Mouse (Mus musculus): ENCODE data around the gene Cabp1. TPM values are rescaled to one million over a fixed set of nuclear protein-coding genes. Genes with fewer than 3 reads are reported as not detected.

Cabp1 gene
- polyA plus RNA-seq, 1 experiment = not detected

- WGBS = 90% methylated on average over 22 of the region's 22 CpGs
- Histone ChIP-seq H3K27ac (ENCODE audit: control insufficient read depth, insufficient read depth, low read depth, low read length, poor library complexity) (no peak overlapping the region), H3K4me3 (replicated peaks; ENCODE audit: control insufficient read depth, low read depth, low read length) (no peak overlapping the region), H3K4me1 (ENCODE audit: control insufficient read depth, insufficient read depth, low read length) (peaks cover under 1% of the 10 kb centered on the region; the same call in 1 of the 2 replicates)
- TF ChIP-seq CTCF (IDR thresholded peaks at IDR 0.05; ENCODE audit: control insufficient read depth, insufficient read depth, low read length) = no peak
- TF ChIP-seq POLR2A (IDR thresholded peaks at IDR 0.05; ENCODE audit: borderline replicate concordance, control insufficient read depth, low read depth, low read length) = 0 out of 2 replicates have a peak, but pooled peaks have one; percentile 6
These were observed 66.6 kb downstream of the Cabp1 start for GRCm38 (mm10) chr5:115127421-115128179.

- WGBS = 84% methylated on average over 28 of the region's 28 CpGs
- Histone ChIP-seq H3K4me1 (ENCODE audit: control insufficient read depth, insufficient read depth, low read length) (no peaks in the 10 kb centered on the region; the same call in 1 of the 2 replicates), H3K27ac (ENCODE audit: control insufficient read depth, insufficient read depth, low read depth, low read length, poor library complexity) (no peak overlapping the region), H3K4me3 (replicated peaks; ENCODE audit: control insufficient read depth, low read depth, low read length) (no peak overlapping the region)
- TF ChIP-seq CTCF (IDR thresholded peaks at IDR 0.05; ENCODE audit: control insufficient read depth, insufficient read depth, low read length) (no peak), POLR2A (IDR thresholded peaks at IDR 0.05; ENCODE audit: borderline replicate concordance, control insufficient read depth, low read depth, low read length) (no peak)
These were observed 67.4 kb downstream of the Cabp1 start for GRCm38 (mm10) chr5:115126578-115127312.

GRCm38 (mm10) chr5:115125211-115125871, 68.8 kb downstream of the Cabp1 start:
- TF ChIP-seq CTCF (IDR thresholded peaks at IDR 0.05; ENCODE audit: control insufficient read depth, insufficient read depth, low read length) = peak; percentile 99
- no peak for TF ChIP-seq POLR2A (IDR thresholded peaks at IDR 0.05; ENCODE audit: borderline replicate concordance, control insufficient read depth, low read depth, low read length)
- Histone ChIP-seq H3K27ac (ENCODE audit: control insufficient read depth, insufficient read depth, low read depth, low read length, poor library complexity) (no peak overlapping the region), H3K4me1 (ENCODE audit: control insufficient read depth, insufficient read depth, low read length) (no peaks in the 10 kb centered on the region), H3K4me3 (replicated peaks; ENCODE audit: control insufficient read depth, low read depth, low read length) (no peak overlapping the region)
- WGBS = 33% methylated on average over 24 of the region's 24 CpGs

- H3K4me3 ChIP-seq (replicated peaks; ENCODE audit: control insufficient read depth, low read depth, low read length) = no peak overlapping the region
- TF ChIP-seq POLR2A (IDR thresholded peaks at IDR 0.05; ENCODE audit: borderline replicate concordance, control insufficient read depth, low read depth, low read length) (no peak), CTCF (IDR thresholded peaks at IDR 0.05; ENCODE audit: control insufficient read depth, insufficient read depth, low read length) (no peak)
- no peak overlapping the region for H3K27ac ChIP-seq (ENCODE audit: control insufficient read depth, insufficient read depth, low read depth, low read length, poor library complexity)
- 86% methylated on average over 6 of the region's 6 CpGs for WGBS
- H3K4me1 ChIP-seq (ENCODE audit: control insufficient read depth, insufficient read depth, low read length) = no peaks in the 10 kb centered on the region
These were observed 69.5 kb downstream of the Cabp1 start for GRCm38 (mm10) chr5:115124690-115125089.

- WGBS = 87% methylated on average over 5 of the region's 5 CpGs
- H3K4me1 ChIP-seq (ENCODE audit: control insufficient read depth, insufficient read depth, low read length) = peaks cover 1% of the 10 kb centered on the region; the same call in 1 of the 2 replicates
- H3K4me3 ChIP-seq (replicated peaks; ENCODE audit: control insufficient read depth, low read depth, low read length) = no peak overlapping the region
- TF ChIP-seq POLR2A (IDR thresholded peaks at IDR 0.05; ENCODE audit: borderline replicate concordance, control insufficient read depth, low read depth, low read length) = no peak
- TF ChIP-seq CTCF (IDR thresholded peaks at IDR 0.05; ENCODE audit: control insufficient read depth, insufficient read depth, low read length) = no peak
- no peak overlapping the region for H3K27ac ChIP-seq (ENCODE audit: control insufficient read depth, insufficient read depth, low read depth, low read length, poor library complexity)
These were observed 73.2 kb downstream of the Cabp1 start for GRCm38 (mm10) chr5:115120978-115121377.

GRCm38 (mm10) chr5:115118961-115119570, 75.1 kb downstream of the Cabp1 start, which contains the start of gene Acads:
TSS of gene Acads (minus strand) at chr5:115119346.
- WGBS = under 1% methylated on average over 39 of the region's 39 CpGs

More at GRCm38 (mm10) chr5:115118961-115119570, 75.1 kb downstream of the Cabp1 start, which contains the start of gene Acads:
- TF ChIP-seq CTCF (IDR thresholded peaks at IDR 0.05; ENCODE audit: control insufficient read depth, insufficient read depth, low read length) (no peak), POLR2A (IDR thresholded peaks at IDR 0.05; ENCODE audit: borderline replicate concordance, control insufficient read depth, low read depth, low read length) (peak; percentile 55; the same call in 1 of the 2 replicates)
- Histone ChIP-seq H3K4me1 (ENCODE audit: control insufficient read depth, insufficient read depth, low read length) (peaks cover 1% of the 10 kb centered on the region; the same call in 1 of the 2 replicates), H3K27ac (ENCODE audit: control insufficient read depth, insufficient read depth, low read depth, low read length, poor library complexity) (peak within 1 kb of the TSS; percentile 56; the same call in 1 of the 2 replicates), H3K4me3 (replicated peaks; ENCODE audit: control insufficient read depth, low read depth, low read length) (peak within 1 kb of the TSS; percentile 85)

Other genes with a start within 250 kb of the Cabp1 start
- gene Hnf1a, start 223.3 kb downstream of the Cabp1 start, polyA plus RNA-seq (2011; ENCODE audit: insufficient read depth, insufficient read length, low replicate concordance, missing spikeins) = not detected in 2 replicates
- 33.9 and 44.8 TPM in 2 replicates for gene Sppl3, start 183.2 kb downstream of the Cabp1 start, polyA plus RNA-seq (2011; ENCODE audit: insufficient read depth, insufficient read length, low replicate concordance, missing spikeins)
- gene Gm10401, start 96.1 kb downstream of the Cabp1 start, polyA plus RNA-seq (2011; ENCODE audit: insufficient read depth, insufficient read length, low replicate concordance, missing spikeins) = not detected in 2 replicates
- gene Acads, start 75.0 kb downstream of the Cabp1 start, polyA plus RNA-seq (2011; ENCODE audit: insufficient read depth, insufficient read length, low replicate concordance, missing spikeins) = 12.0 and 23.7 TPM in 2 replicates
- 3.7 and 7.8 TPM in 2 replicates for gene Unc119b, start 59.4 kb downstream of the Cabp1 start, polyA plus RNA-seq (2011; ENCODE audit: insufficient read depth, insufficient read length, low replicate concordance, missing spikeins)
- 25.2 and 56.9 TPM in 2 replicates for gene Mlec, start 36.2 kb downstream of the Cabp1 start, polyA plus RNA-seq (2011; ENCODE audit: insufficient read depth, insufficient read length, low replicate concordance, missing spikeins)
- gene Pop5, start 41.5 kb upstream of the Cabp1 start, polyA plus RNA-seq (2011; ENCODE audit: insufficient read depth, insufficient read length, low replicate concordance, missing spikeins) = 67.1 and 96.1 TPM in 2 replicates
- 165 and 203 TPM in 2 replicates for gene Rnf10, start 78.5 kb upstream of the Cabp1 start, polyA plus RNA-seq (2011; ENCODE audit: insufficient read depth, insufficient read length, low replicate concordance, missing spikeins)
- gene Coq5, start 85.3 kb upstream of the Cabp1 start, polyA plus RNA-seq (2011; ENCODE audit: insufficient read depth, insufficient read length, low replicate concordance, missing spikeins) = 24.4 and 32.9 TPM in 2 replicates
- 139 and 177 TPM in 2 replicates for gene Dynll1, start 106.6 kb upstream of the Cabp1 start, polyA plus RNA-seq (2011; ENCODE audit: insufficient read depth, insufficient read length, low replicate concordance, missing spikeins)
- gene Srsf9, start 132.8 kb upstream of the Cabp1 start, polyA plus RNA-seq (2011; ENCODE audit: insufficient read depth, insufficient read length, low replicate concordance, missing spikeins) = 61.2 and 61.4 TPM in 2 replicates
- 7.3 and 7.8 TPM in 2 replicates for gene Gatc, start 146.8 kb upstream of the Cabp1 start, polyA plus RNA-seq (2011; ENCODE audit: insufficient read depth, insufficient read length, low replicate concordance, missing spikeins)
- gene Triap1, start 146.8 kb upstream of the Cabp1 start, polyA plus RNA-seq (2011; ENCODE audit: insufficient read depth, insufficient read length, low replicate concordance, missing spikeins) = 13.2 and 18.3 TPM in 2 replicates
- 238 and 259 TPM in 2 replicates for gene Cox6a1, start 154.6 kb upstream of the Cabp1 start, polyA plus RNA-seq (2011; ENCODE audit: insufficient read depth, insufficient read length, low replicate concordance, missing spikeins)
- 0.61 and 0.95 TPM in 2 replicates for gene Msi1, start 235.2 kb upstream of the Cabp1 start, polyA plus RNA-seq (2011; ENCODE audit: insufficient read depth, insufficient read length, low replicate concordance, missing spikeins)